Mouse (Mus musculus): ENCODE results near the gene Olfr67.

GRCm38 (mm10) chr7:103808971-103809800, 17.6 kb upstream of the Olfr67 start:
- TF ChIP-seq POLR2A (IDR thresholded peaks at IDR 0.05; ENCODE audit: extremely low read depth, insufficient read depth, low read length) (no peak), CTCF (IDR thresholded peaks at IDR 0.05; ENCODE audit: low read depth, low read length) (no peak)

Measured in liver, adult 2 months (tissue).